Mouse (Mus musculus): ENCODE results near the gene Mcam. TPM values are rescaled to one million over a fixed set of nuclear protein-coding genes. Genes with fewer than 3 reads are reported as not detected.

Mcam gene
- polyA plus RNA-seq, 1 experiment: 14.3 TPM

DNA sequence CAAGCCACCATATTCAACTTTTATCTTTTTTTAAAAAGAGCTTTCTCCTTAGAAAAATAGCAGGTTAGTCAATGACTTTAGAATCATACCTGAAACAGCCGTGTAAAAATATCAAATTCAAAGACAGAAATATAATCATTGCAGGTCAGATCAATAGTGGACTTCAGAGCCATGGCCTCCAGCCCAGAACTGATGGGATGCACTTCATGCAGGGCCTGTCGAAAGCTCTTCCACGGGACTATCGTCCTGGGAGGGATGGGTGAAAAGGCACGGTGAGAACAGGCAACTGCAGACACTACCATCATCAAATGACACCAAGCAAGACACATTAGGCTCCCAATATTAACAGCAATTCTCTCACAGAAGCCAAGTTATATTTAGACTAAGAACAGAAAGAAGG lies 34.7 kb downstream of the Mcam start:
- Histone ChIP-seq H3K36me3 (ENCODE audit: control insufficient read depth, insufficient read depth, low read length) (peaks cover 5% of the 10 kb centered on the region), H3K4me1 (ENCODE audit: control insufficient read depth, insufficient read depth, low read length) (no peaks in the 10 kb centered on the region), H3K27me3 (ENCODE audit: control insufficient read depth, insufficient read depth, low read length) (no peaks in the 10 kb centered on the region), H3K27ac (ENCODE audit: control insufficient read depth, insufficient read depth, low read depth, low read length) (no peak overlapping the region), H3K4me3 (ENCODE audit: control insufficient read depth, low read depth, low read length) (no peak overlapping the region)
- TF ChIP-seq CTCF (IDR thresholded peaks at IDR 0.05; ENCODE audit: control insufficient read depth, insufficient read depth, insufficient replicate concordance, low read depth, low read length) (no peak), POLR2A (IDR thresholded peaks at IDR 0.05; ENCODE audit: control insufficient read depth, low read depth, low read length) (no peak)

DNA sequence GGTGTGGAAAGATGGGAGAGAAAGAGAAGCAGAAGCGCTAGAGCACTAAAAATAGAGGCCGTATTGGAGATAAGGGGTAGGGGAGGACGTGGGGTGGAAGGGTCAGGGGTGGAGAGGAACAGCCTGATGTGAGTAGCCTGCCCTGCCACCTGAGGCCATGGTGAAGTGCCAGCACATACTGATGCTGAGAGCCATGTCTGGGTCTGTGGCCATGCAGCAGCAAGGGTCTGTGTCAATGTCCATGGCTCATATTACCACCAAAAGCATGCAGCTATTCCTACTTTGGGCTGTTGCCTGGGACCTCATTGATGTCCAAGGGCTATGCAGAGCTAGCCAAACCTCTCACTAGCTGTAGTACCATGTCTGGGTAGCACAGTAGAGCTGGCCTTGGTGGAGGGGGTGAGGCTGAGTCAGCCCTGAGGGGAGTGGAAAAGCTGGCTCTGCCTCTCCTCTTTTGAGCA lies 36.5 kb downstream of the Mcam start:
- H3K4me1 ChIP-seq (ENCODE audit: control insufficient read depth, insufficient read depth, low read length): no peaks in the 10 kb centered on the region
- peaks cover 4% of the 10 kb centered on the region for H3K36me3 ChIP-seq (ENCODE audit: control insufficient read depth, insufficient read depth, low read length)
- no peaks in the 10 kb centered on the region for H3K27me3 ChIP-seq (ENCODE audit: control insufficient read depth, insufficient read depth, low read length)
- no peak overlapping the region for H3K4me3 ChIP-seq (ENCODE audit: control insufficient read depth, low read depth, low read length)
- no peak overlapping the region for H3K27ac ChIP-seq (ENCODE audit: control insufficient read depth, insufficient read depth, low read depth, low read length)
- TF ChIP-seq POLR2A (IDR thresholded peaks at IDR 0.05; ENCODE audit: control insufficient read depth, low read depth, low read length) (no peak), CTCF (IDR thresholded peaks at IDR 0.05; ENCODE audit: control insufficient read depth, insufficient read depth, insufficient replicate concordance, low read depth, low read length) (no peak)

DNA sequence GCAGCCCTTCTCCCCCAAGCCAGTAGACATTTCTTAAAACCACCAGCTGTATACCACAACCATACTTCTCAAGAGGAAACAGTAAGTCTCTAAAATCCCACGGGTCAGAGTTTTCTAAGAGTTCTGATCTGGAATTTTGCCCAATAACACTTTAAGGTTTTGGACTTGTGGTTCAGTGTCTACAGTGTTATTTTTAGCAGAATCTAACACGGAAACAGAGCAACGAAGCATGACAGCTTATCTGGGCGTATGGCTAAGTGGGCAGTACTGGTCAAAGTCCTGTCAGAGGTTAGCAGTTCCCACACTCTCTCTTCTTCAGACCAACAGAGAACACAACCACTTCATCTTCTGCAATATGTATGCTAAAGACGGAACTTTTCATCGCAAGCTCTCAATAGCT lies 41.3 kb downstream of the Mcam start:
- Histone ChIP-seq H3K4me3 (ENCODE audit: control insufficient read depth, low read depth, low read length) (no peak overlapping the region), H3K4me1 (ENCODE audit: control insufficient read depth, insufficient read depth, low read length) (peaks cover 2% of the 10 kb centered on the region; the same call in 1 of the 2 replicates), H3K27ac (ENCODE audit: control insufficient read depth, insufficient read depth, low read depth, low read length) (no peak overlapping the region), H3K36me3 (ENCODE audit: control insufficient read depth, insufficient read depth, low read length) (peaks cover 1% of the 10 kb centered on the region; the same call in 1 of the 2 replicates), H3K27me3 (ENCODE audit: control insufficient read depth, insufficient read depth, low read length) (no peaks in the 10 kb centered on the region)
- TF ChIP-seq CTCF (IDR thresholded peaks at IDR 0.05; ENCODE audit: control insufficient read depth, insufficient read depth, insufficient replicate concordance, low read depth, low read length): no peak
- no peak for TF ChIP-seq POLR2A (IDR thresholded peaks at IDR 0.05; ENCODE audit: control insufficient read depth, low read depth, low read length)

DNA sequence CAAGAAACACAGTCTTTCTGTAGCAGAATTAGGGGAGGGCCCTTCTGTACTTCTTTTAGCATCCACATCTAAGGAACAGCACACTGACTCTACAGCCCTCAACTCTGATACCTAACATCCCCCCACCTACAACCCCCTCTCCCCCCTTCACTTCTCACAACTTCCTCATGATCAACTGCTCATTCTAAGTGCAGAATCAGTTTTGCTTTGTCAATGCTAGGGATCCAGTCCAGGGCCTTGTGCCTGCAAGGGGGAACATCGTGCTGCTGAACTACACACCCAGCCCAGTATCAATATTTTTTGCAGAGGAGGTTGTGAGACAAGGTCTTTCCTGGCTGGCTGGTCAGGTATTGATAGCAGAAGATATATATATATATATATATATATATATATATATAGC lies 41.7 kb downstream of the Mcam start:
- no peak overlapping the region for H3K27ac ChIP-seq (ENCODE audit: control insufficient read depth, insufficient read depth, low read depth, low read length)
- peaks cover 1% of the 10 kb centered on the region; the same call in 1 of the 2 replicates for H3K36me3 ChIP-seq (ENCODE audit: control insufficient read depth, insufficient read depth, low read length)
- no peak for TF ChIP-seq POLR2A (IDR thresholded peaks at IDR 0.05; ENCODE audit: control insufficient read depth, low read depth, low read length)
- no peak for TF ChIP-seq CTCF (IDR thresholded peaks at IDR 0.05; ENCODE audit: control insufficient read depth, insufficient read depth, insufficient replicate concordance, low read depth, low read length)
- H3K27me3 ChIP-seq (ENCODE audit: control insufficient read depth, insufficient read depth, low read length): no peaks in the 10 kb centered on the region
- no peak overlapping the region for H3K4me3 ChIP-seq (ENCODE audit: control insufficient read depth, low read depth, low read length)
- peaks cover 2% of the 10 kb centered on the region; the same call in 1 of the 2 replicates for H3K4me1 ChIP-seq (ENCODE audit: control insufficient read depth, insufficient read depth, low read length)

DNA sequence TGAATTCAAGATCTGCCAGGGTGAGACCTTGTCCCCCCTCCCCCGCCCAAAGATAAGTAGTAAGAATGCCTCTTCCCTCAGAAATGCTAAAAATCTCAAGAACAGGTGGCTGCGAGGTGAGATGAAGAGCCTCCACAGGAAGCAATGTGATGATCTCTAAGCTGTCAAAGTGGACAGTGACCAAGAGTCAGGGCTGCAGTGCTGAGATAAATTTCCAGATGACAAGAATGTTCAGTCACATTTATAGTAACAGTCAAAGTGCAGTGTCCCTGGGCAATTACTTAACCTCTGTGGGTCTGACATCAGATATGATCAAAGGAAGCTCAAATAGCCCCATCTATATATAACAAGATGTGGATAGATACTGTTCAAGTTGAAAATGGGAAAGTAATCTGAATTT lies 43.1 kb downstream of the Mcam start:
- TF ChIP-seq CTCF (IDR thresholded peaks at IDR 0.05; ENCODE audit: control insufficient read depth, insufficient read depth, insufficient replicate concordance, low read depth, low read length) (no peak), POLR2A (IDR thresholded peaks at IDR 0.05; ENCODE audit: control insufficient read depth, low read depth, low read length) (no peak)
- H3K4me1 ChIP-seq (ENCODE audit: control insufficient read depth, insufficient read depth, low read length): peaks cover 2% of the 10 kb centered on the region; the same call in 1 of the 2 replicates
- no peaks in the 10 kb centered on the region for H3K27me3 ChIP-seq (ENCODE audit: control insufficient read depth, insufficient read depth, low read length)
- no peak overlapping the region for H3K27ac ChIP-seq (ENCODE audit: control insufficient read depth, insufficient read depth, low read depth, low read length)
- H3K36me3 ChIP-seq (ENCODE audit: control insufficient read depth, insufficient read depth, low read length): no peaks in the 10 kb centered on the region; the same call in 1 of the 2 replicates
- H3K4me3 ChIP-seq (ENCODE audit: control insufficient read depth, low read depth, low read length): no peak overlapping the region

DNA sequence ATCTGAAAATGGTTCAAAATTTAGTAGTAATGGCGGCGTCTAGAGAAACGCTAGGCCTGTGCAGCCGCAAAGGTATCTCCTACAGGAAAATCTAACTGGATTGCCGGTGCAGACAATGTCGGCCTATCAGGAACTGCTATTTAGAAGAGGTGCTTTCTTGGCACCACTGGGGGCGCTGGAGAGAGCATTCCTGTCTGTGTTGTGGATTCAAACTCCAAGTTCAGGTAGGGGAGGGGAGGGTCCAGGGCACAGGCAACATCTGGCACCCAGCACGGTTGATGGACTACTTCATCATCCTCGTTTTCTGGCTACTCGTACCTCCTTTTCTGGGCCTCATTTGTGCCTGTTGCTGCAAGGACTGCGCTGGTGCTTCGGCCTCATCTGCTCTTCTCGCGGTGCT lies 44.1 kb downstream of the Mcam start:
- peaks cover 2% of the 10 kb centered on the region; the same call in 1 of the 2 replicates for H3K4me1 ChIP-seq (ENCODE audit: control insufficient read depth, insufficient read depth, low read length)
- no peaks in the 10 kb centered on the region; the same call in 1 of the 2 replicates for H3K36me3 ChIP-seq (ENCODE audit: control insufficient read depth, insufficient read depth, low read length)
- H3K4me3 ChIP-seq (ENCODE audit: control insufficient read depth, low read depth, low read length): peak overlapping the region; percentile 73
- no peaks in the 10 kb centered on the region for H3K27me3 ChIP-seq (ENCODE audit: control insufficient read depth, insufficient read depth, low read length)
- no peak overlapping the region for H3K27ac ChIP-seq (ENCODE audit: control insufficient read depth, insufficient read depth, low read depth, low read length)
- TF ChIP-seq POLR2A (IDR thresholded peaks at IDR 0.05; ENCODE audit: control insufficient read depth, low read depth, low read length) (no peak), CTCF (IDR thresholded peaks at IDR 0.05; ENCODE audit: control insufficient read depth, insufficient read depth, insufficient replicate concordance, low read depth, low read length) (peak; percentile 47; the same call in 1 of the 2 replicates)

DNA sequence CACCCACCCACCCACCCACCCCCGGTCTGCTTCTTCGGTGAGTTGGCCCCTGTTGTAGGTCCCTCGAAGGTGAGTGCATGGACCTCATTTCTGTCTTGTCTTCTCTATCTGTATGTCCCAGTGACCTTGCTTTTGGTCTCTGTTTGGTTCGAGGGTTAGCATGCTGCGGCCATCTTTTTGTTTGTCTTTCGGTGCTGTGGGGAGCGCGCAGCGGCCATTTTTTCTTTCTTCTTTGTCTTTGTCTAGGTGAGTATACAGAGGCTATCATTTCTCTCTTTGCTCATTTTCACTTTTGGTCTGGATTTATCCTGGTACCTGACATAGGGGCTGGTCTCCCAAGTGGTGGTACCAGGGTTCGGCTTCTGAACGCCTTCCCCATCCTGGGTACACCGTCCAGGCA lies 44.5 kb downstream of the Mcam start:
- H3K4me3 ChIP-seq (ENCODE audit: control insufficient read depth, low read depth, low read length): peak overlapping the region; percentile 73
- TF ChIP-seq POLR2A (IDR thresholded peaks at IDR 0.05; ENCODE audit: control insufficient read depth, low read depth, low read length) (no peak), CTCF (IDR thresholded peaks at IDR 0.05; ENCODE audit: control insufficient read depth, insufficient read depth, insufficient replicate concordance, low read depth, low read length) (no peak)

More for the DNA sequence above, 44.5 kb downstream of the Mcam start:
- Histone ChIP-seq H3K4me1 (ENCODE audit: control insufficient read depth, insufficient read depth, low read length) (peaks cover 2% of the 10 kb centered on the region; the same call in 1 of the 2 replicates), H3K27me3 (ENCODE audit: control insufficient read depth, insufficient read depth, low read length) (no peaks in the 10 kb centered on the region), H3K27ac (ENCODE audit: control insufficient read depth, insufficient read depth, low read depth, low read length) (no peak overlapping the region), H3K36me3 (ENCODE audit: control insufficient read depth, insufficient read depth, low read length) (no peaks in the 10 kb centered on the region; the same call in 1 of the 2 replicates)
